Mouse (Mus musculus) neural tube, embryonic 14.5 days (tissue): Measurements from ENCODE around the gene Ppfia4. TPM values are rescaled to one million over a fixed set of nuclear protein-coding genes. Genes with fewer than 3 reads are reported as not detected.

Source experiments
- ATAC-seq: fragments of 200-750 bp; cut with Nextera tagmentation; 2 replicates; pipeline ENCODE4 v1.8.0; 2017; ENCODE audit warnings: low read depth, mild to moderate bottlenecking, moderate TSS enrichment, moderate library complexity
- H3K27ac ChIP-seq: fragments of 300-500 bp; sonication (generic); 2 replicates; pipeline ENCODE4 v1.5.1; 2014; ENCODE audit warnings: low read depth, mild to moderate bottlenecking, control low read depth, low read length, moderate library complexity, mixed read lengths
- H3K27me3 ChIP-seq: fragments of 300-500 bp; sonication (generic); 2 replicates; pipeline ENCODE4 v1.6.1; 2014; ENCODE audit warnings: low read length; ENCODE audit not compliant: control insufficient read depth, insufficient read depth
- H3K36me3 ChIP-seq: fragments of 300-500 bp; sonication (generic); 2 replicates; pipeline ENCODE4 v1.6.1; 2014; ENCODE audit warnings: low read length, mixed read lengths; ENCODE audit not compliant: control insufficient read depth, insufficient read depth
- H3K4me1 ChIP-seq: fragments of 300-500 bp; sonication (generic); 2 replicates; pipeline ENCODE4 v1.6.1; 2014; ENCODE audit warnings: low read length; ENCODE audit not compliant: control insufficient read depth, insufficient read depth
- H3K4me2 ChIP-seq: fragments of 300-500 bp; sonication (generic); 2 replicates; pipeline ENCODE4 v1.6.1; 2014; ENCODE audit warnings: mild to moderate bottlenecking, low read depth, low read length, control low read depth
- H3K4me3 ChIP-seq: fragments of 300-500 bp; sonication (generic); 2 replicates; pipeline ENCODE4 v1.5.1; 2014; ENCODE audit warnings: low read depth, low read length, control low read depth, mixed read lengths
- H3K9ac ChIP-seq: fragments of 300-500 bp; sonication (generic); replicated peaks from 2 replicates; pipeline ENCODE4 v1.6.1; 2014; ENCODE audit warnings: low read depth, mild to moderate bottlenecking, control low read depth, low read length, mixed read lengths
- H3K9me3 ChIP-seq: fragments of 300-500 bp; sonication (generic); 2 replicates; pipeline ENCODE4 v1.6.1; 2016; ENCODE audit warnings: low read length; ENCODE audit not compliant: control insufficient read depth
- WGBS: fragments of 180-500 bp; shearing (Covaris S2); extraction: QIAGEN DNeasy Blood & Tissue Kit; methylation state at CpG from one replicate; pipeline ENCODE4 v1.1.7; 2014; 5-methylcytosine and 5-hydroxymethylcytosine counted together
- polyA plus RNA-seq: library from polyadenylated mRNA; unstranded; fragments of >200 nt; fragmentation: Nextera tagmentation; extraction: Ambion mirVana; gene quantifications from 2 replicates; pipeline ENCODE4 v1.2.1, GENCODE M21; 2014

The Ppfia4 gene
- polyA plus RNA-seq, 1 experiment from 2014 or later = 24.2 TPM

- Histone ChIP-seq H3K4me1 (peaks cover 7% of the 10 kb centered on the region; the same call in 1 of the 2 replicates), H3K4me3 (peak overlapping the region; percentile 90), H3K27me3 (no peaks in the 10 kb centered on the region), H3K27ac (peak overlapping the region; percentile 65), H3K9ac (peak overlapping the region; percentile 91), H3K4me2 (peak overlapping the region; percentile 80), H3K36me3 (peaks cover 9% of the 10 kb centered on the region), H3K9me3 (no peaks in the 10 kb centered on the region)
- peak; percentile 82; the same call in 1 of the 2 replicates for ATAC-seq
- WGBS = 2% methylated on average over 37 of the region's 44 CpGs
Measured at GRCm38 (mm10) chr1:134361195-134361856, 28.6 kb upstream of the Ppfia4 start.

- 83% methylated on average over 7 of the region's 7 CpGs for WGBS
- Histone ChIP-seq H3K9me3 (no peaks in the 10 kb centered on the region), H3K4me1 (peaks cover 7% of the 10 kb centered on the region; the same call in 1 of the 2 replicates), H3K27me3 (no peaks in the 10 kb centered on the region), H3K4me3 (peak overlapping the region; percentile 90), H3K36me3 (peaks cover 16% of the 10 kb centered on the region), H3K9ac (peak overlapping the region; percentile 91; the same call in 1 of the 2 replicates), H3K4me2 (peak overlapping the region; percentile 80), H3K27ac (no peak overlapping the region)
- ATAC-seq = no peak
Measured at GRCm38 (mm10) chr1:134360656-134361055, 27.9 kb upstream of the Ppfia4 start.

- Histone ChIP-seq H3K4me1 (peaks cover 7% of the 10 kb centered on the region; the same call in 1 of the 2 replicates), H3K4me2 (no peak overlapping the region), H3K4me3 (no peak overlapping the region), H3K27me3 (no peaks in the 10 kb centered on the region), H3K27ac (no peak overlapping the region), H3K9ac (no peak overlapping the region), H3K9me3 (no peaks in the 10 kb centered on the region), H3K36me3 (peaks cover 42% of the 10 kb centered on the region)
- WGBS = 76% methylated on average over 4 of the region's 4 CpGs
- no peak for ATAC-seq
Measured at GRCm38 (mm10) chr1:134357461-134357860, 24.7 kb upstream of the Ppfia4 start.

GRCm38 (mm10) chr1:134353326-134353725, 20.6 kb upstream of the Ppfia4 start:
- no peak for ATAC-seq
- 87% methylated on average over 2 of the region's 2 CpGs for WGBS
- H3K9me3 ChIP-seq = no peaks in the 10 kb centered on the region

GRCm38 (mm10) chr1:134347791-134348190, 15.1 kb upstream of the Ppfia4 start:
- peaks cover 46% of the 10 kb centered on the region for H3K36me3 ChIP-seq
- no peaks in the 10 kb centered on the region for H3K4me1 ChIP-seq
- H3K4me3 ChIP-seq = no peak overlapping the region
- no peak overlapping the region for H3K9ac ChIP-seq
- H3K27ac ChIP-seq = no peak overlapping the region
- H3K27me3 ChIP-seq = no peaks in the 10 kb centered on the region
- no peaks in the 10 kb centered on the region for H3K9me3 ChIP-seq
- no peak overlapping the region for H3K4me2 ChIP-seq
- ATAC-seq = no peak
- WGBS = 82% methylated on average over 9 of the region's 9 CpGs

More at GRCm38 (mm10) chr1:134353326-134353725, 20.6 kb upstream of the Ppfia4 start:
- Histone ChIP-seq H3K36me3 (peaks cover 65% of the 10 kb centered on the region), H3K27ac (no peak overlapping the region), H3K9ac (no peak overlapping the region), H3K4me3 (no peak overlapping the region), H3K4me1 (no peaks in the 10 kb centered on the region), H3K27me3 (no peaks in the 10 kb centered on the region), H3K4me2 (no peak overlapping the region)

GRCm38 (mm10) chr1:134345075-134345474, 12.3 kb upstream of the Ppfia4 start:
- peaks cover 25% of the 10 kb centered on the region for H3K36me3 ChIP-seq
- peak overlapping the region; percentile 49 for H3K4me2 ChIP-seq
- H3K4me1 ChIP-seq = no peaks in the 10 kb centered on the region
- peak overlapping the region; percentile 49; the same call in 1 of the 2 replicates for H3K4me3 ChIP-seq
- H3K27me3 ChIP-seq = no peaks in the 10 kb centered on the region
- H3K9me3 ChIP-seq = no peaks in the 10 kb centered on the region
- peak overlapping the region; percentile 41; the same call in 1 of the 2 replicates for H3K27ac ChIP-seq
- 76% methylated on average over 4 of the region's 4 CpGs for WGBS
- no peak; the same call in 1 of the 2 replicates for ATAC-seq
- H3K9ac ChIP-seq = no peak overlapping the region

GRCm38 (mm10) chr1:134344005-134344950, 11.6 kb upstream of the Ppfia4 start:
- peak overlapping the region; percentile 50 for H3K9ac ChIP-seq
- peak overlapping the region; percentile 41; the same call in 1 of the 2 replicates for H3K27ac ChIP-seq
- no peaks in the 10 kb centered on the region for H3K4me1 ChIP-seq
- no peaks in the 10 kb centered on the region for H3K27me3 ChIP-seq
- peak overlapping the region; percentile 49 for H3K4me3 ChIP-seq
- WGBS = under 1% methylated on average over 52 of the region's 54 CpGs
- peak overlapping the region; percentile 49 for H3K4me2 ChIP-seq
- H3K36me3 ChIP-seq = peaks cover 18% of the 10 kb centered on the region
- ATAC-seq = peak; percentile 95
- no peaks in the 10 kb centered on the region for H3K9me3 ChIP-seq

- 0 out of 2 replicates have a peak overlapping the region, but pooled peaks have one; percentile 2 for H3K27ac ChIP-seq
- peak overlapping the region; percentile 49 for H3K4me2 ChIP-seq
Measured at GRCm38 (mm10) chr1:134343567-134343966, 10.8 kb upstream of the Ppfia4 start.

More at GRCm38 (mm10) chr1:134343567-134343966, 10.8 kb upstream of the Ppfia4 start:
- WGBS = 10% methylated on average over 2 of the region's 2 CpGs
- Histone ChIP-seq H3K27me3 (no peaks in the 10 kb centered on the region), H3K9ac (peak overlapping the region; percentile 50), H3K4me1 (no peaks in the 10 kb centered on the region), H3K9me3 (no peaks in the 10 kb centered on the region), H3K36me3 (peaks cover 15% of the 10 kb centered on the region), H3K4me3 (peak overlapping the region; percentile 49)
- peak; percentile 12; the same call in 1 of the 2 replicates for ATAC-seq
